Mouse (Mus musculus) gastrocnemius, postnatal 4 days (tissue): ENCODE data around the gene Cactin. TPM values are rescaled to one million over a fixed set of nuclear protein-coding genes. Genes with fewer than 3 reads are reported as not detected.

ENCODE experiments used
- DNase-seq, 2 experiments: peaks; one replicate each; pipeline ENCODE4 v3.0.0; 2021 to 2022; ENCODE audit warnings: low spot score in 2 of 2, mixed read lengths in 2 of 2
- total RNA-seq, 2 experiments: library from RNA; stranded (reverse); gene quantifications; 2 replicates each; pipeline ENCODE4 v1.2.3; 2021

The Cactin gene
- total RNA-seq, 2 experiments from 2014 or later: 17.8 to 18.3 TPM

- no peak for DNase-seq
Observed at GRCm38 (mm10) chr10:81318589-81319329, 2.1 kb upstream of the Cactin start.

- no peak for DNase-seq
Observed at GRCm38 (mm10) chr10:81319330-81319699, 1.6 kb upstream of the Cactin start.

GRCm38 (mm10) chr10:81319741-81320549, 958 bp upstream of the Cactin start:
- peak in 1 of 2 experiments; percentile 95 for DNase-seq

GRCm38 (mm10) chr10:81321436-81321835, 533 bp downstream of the Cactin start:
- DNase-seq: no peak

- DNase-seq: no peak
Observed at GRCm38 (mm10) chr10:81322444-81322843, 1.5 kb downstream of the Cactin start.

GRCm38 (mm10) chr10:81323141-81323775, 2.4 kb downstream of the Cactin start:
- no peak for DNase-seq

GRCm38 (mm10) chr10:81323791-81324530, 3.1 kb downstream of the Cactin start:
- DNase-seq: no peak

GRCm38 (mm10) chr10:81325176-81325575, 4.3 kb downstream of the Cactin start:
- no peak for DNase-seq

- DNase-seq: no peak
Observed at GRCm38 (mm10) chr10:81325781-81326180, 4.9 kb downstream of the Cactin start.

GRCm38 (mm10) chr10:81326858-81327257, 6.0 kb downstream of the Cactin start:
- no peak for DNase-seq

- no peak for DNase-seq
Observed at GRCm38 (mm10) chr10:81327959-81328358, 7.1 kb downstream of the Cactin start.

- peak in 1 of 2 experiments; percentile 57 for DNase-seq
Observed at GRCm38 (mm10) chr10:81328386-81328785, 7.5 kb downstream of the Cactin start, which contains the start of gene Tbxa2r. TSS of gene Tbxa2r (plus strand) at chr10:81328731.

GRCm38 (mm10) chr10:81329194-81329975, 8.5 kb downstream of the Cactin start:
- DNase-seq: peak in 1 of 2 experiments; percentile 77

- no peak for DNase-seq
Observed at GRCm38 (mm10) chr10:81330007-81330406, 9.1 kb downstream of the Cactin start.

- no peak for DNase-seq
Observed at GRCm38 (mm10) chr10:81332277-81332676, 11.4 kb downstream of the Cactin start.

- DNase-seq: no peak
Observed at GRCm38 (mm10) chr10:81334324-81334723, 13.4 kb downstream of the Cactin start.

- DNase-seq: peak in 1 of 2 experiments; percentile 69
Observed at GRCm38 (mm10) chr10:81335393-81336340, 14.8 kb downstream of the Cactin start.

GRCm38 (mm10) chr10:81336558-81336957, 15.7 kb downstream of the Cactin start:
- DNase-seq: no peak
